Mouse (Mus musculus) cerebellum, adult 11-12 months (tissue): Measurements from ENCODE around the gene A630089N07Rik.

Experiments used
- DNase-seq: peaks from one replicate; pipeline ENCODE4 v3.0.0; 2022

Gene A630089N07Rik

DNA sequence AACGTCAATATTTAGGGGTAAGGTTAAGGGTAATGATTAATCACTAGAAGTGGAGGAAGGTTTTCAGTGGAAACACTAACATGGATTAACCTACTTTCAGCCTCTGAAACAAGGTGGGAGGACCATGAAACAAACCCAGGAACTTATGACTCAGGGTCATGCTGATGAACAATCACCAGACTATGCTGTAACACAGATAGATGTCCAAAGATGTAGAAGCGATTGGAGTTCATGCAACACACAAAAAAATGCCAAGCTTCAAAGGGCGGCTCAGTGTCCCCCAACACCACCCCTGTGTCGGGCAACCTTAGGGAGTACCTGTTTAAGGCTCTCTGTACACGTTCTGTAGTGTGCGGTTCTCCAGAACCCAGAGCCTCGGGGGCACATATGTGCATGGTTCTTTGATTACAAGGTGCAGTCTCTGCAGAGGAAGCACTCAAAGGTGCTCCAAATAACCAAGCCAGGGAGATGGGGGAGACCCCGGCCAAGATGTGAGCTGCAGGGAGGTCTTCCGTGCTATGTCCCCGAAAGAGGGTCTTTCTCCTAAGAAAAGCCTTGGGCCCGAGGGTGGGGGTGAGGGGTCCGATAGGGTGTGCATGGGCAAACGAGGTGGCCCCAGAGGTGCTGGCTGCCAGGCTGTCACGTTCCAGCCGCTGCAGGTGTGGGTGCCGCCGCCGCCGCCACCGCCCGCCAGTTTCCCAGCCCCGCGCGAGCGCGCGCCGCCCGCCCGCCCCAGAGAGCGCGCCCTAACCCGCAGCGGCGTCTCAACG, 120.7 kb downstream of the A630089N07Rik start:
- no peak for DNase-seq

DNA sequence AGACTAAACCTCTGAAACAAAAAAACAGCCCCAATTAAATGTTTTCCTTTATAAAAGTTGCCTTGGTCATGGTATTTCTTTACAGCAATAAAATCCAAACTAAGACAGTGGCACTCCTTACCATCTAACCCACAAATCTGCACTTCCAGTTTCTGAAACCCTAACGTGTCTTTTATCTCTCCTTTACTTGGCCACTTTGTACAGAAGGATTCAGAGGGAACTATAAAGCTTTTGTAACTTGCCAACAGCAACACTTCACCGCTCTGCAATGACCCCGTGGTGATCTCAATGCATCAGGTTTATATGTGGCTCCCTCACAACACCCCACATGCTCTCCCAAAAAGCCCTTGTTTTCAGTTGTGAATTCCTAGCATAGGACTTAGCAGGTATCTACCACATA, 121.9 kb downstream of the A630089N07Rik start:
- DNase-seq, result no peak

- no peak for DNase-seq
These were observed 123.8 kb downstream of the A630089N07Rik start for GRCm38 (mm10) chr16:97958401-97958973.

- DNase-seq, result no peak
These were observed 124.6 kb downstream of the A630089N07Rik start for GRCm38 (mm10) chr16:97957626-97958025.

DNA sequence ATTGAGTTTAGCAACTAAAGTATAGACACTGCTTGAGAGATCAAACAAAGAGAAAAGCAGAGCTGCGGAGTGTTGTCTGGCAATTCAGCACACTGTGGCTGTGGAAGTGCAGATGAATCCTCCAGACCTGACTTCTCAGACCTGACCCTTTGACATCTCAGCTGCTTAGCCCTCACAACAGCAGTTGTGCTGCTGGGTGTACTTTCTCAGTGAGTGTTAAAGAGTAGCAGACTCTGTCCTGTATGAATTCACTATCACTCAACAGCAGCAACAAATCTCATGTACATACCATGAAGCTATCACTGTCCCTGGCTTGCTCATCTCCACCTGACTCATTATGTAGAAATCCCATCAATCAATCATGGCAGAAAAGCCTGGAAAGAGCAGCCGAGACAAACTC, 126.2 kb downstream of the A630089N07Rik start:
- no peak for DNase-seq

GRCm38 (mm10) chr16:97953300-97953699, 128.9 kb downstream of the A630089N07Rik start:
- DNase-seq, result no peak

DNA sequence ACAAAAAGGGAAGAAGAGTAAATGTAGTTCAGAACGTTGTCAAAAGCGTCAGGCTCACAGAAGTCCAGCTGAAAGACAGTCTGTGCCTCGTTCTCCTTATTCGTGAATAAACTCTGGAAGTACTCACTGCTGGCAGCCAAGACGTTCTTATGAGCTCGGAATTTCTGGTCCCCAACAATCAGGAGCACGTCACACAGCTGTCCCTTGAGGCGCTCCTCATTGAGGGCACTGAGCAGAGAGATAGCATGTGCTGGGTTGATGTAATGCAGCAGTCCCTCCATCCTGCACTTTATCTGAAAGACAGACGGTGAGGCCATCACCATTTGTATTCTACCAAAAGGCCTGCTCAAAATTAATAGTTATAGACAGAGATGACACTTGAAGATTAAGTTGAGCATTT, 129.4 kb downstream of the A630089N07Rik start:
- DNase-seq, result no peak

- DNase-seq, result no peak
These were observed 129.9 kb downstream of the A630089N07Rik start for GRCm38 (mm10) chr16:97952371-97952770.
